Mouse (Mus musculus) ES-E14 (cell line): Measurements from ENCODE around the gene Bhlhe41.

Experiments
- MAFK ChIP-seq: IDR thresholded peaks from 2 replicates; pipeline ENCODE4 v1.6.1; 2014; ENCODE audit warnings: mild to moderate bottlenecking, low read depth, low read length, inconsistent platforms; ENCODE audit not compliant: insufficient read depth
- ZNF384 ChIP-seq: IDR thresholded peaks from 2 replicates; pipeline ENCODE4 v1.6.1; 2012; ENCODE audit warnings: low read depth, low read length, inconsistent platforms

GRCm38 (mm10) chr6:145835359-145835758 lies 30.0 kb downstream of the Bhlhe41 start:
- TF ChIP-seq ZNF384 (no peak), MAFK (no peak)
